Mouse (Mus musculus) intestine, postnatal 0 days (tissue): ENCODE data around the gene Cntn5. TPM values are rescaled to one million over a fixed set of nuclear protein-coding genes. Genes with fewer than 3 reads are reported as not detected.

Experiments used
- ATAC-seq: fragments of 200-750 bp; cut with Nextera tagmentation; 2 replicates; pipeline ENCODE4 v1.8.0; 2017; ENCODE audit warnings: mild to moderate bottlenecking, moderate TSS enrichment, moderate library complexity
- H3K27ac ChIP-seq: fragments of 300-500 bp; sonication (generic); 2 replicates; pipeline ENCODE4 v1.5.1; 2014; ENCODE audit warnings: mild to moderate bottlenecking, low read depth, low read length, moderate library complexity
- H3K27me3 ChIP-seq: fragments of 300-500 bp; sonication (generic); replicated peaks from 2 replicates; pipeline ENCODE4 v1.6.1; 2014; ENCODE audit warnings: low read length, mixed read lengths; ENCODE audit not compliant: control insufficient read depth, insufficient read depth
- H3K36me3 ChIP-seq: fragments of 300-500 bp; sonication (generic); 2 replicates; pipeline ENCODE4 v1.6.1; 2014; ENCODE audit warnings: mild to moderate bottlenecking, moderate library complexity; ENCODE audit not compliant: control insufficient read depth, insufficient read depth
- H3K4me1 ChIP-seq: fragments of 300-500 bp; sonication (generic); replicated peaks from 2 replicates; pipeline ENCODE4 v1.6.1; 2014; ENCODE audit warnings: antibody characterized with exemption, low read length, mixed read lengths; ENCODE audit not compliant: control insufficient read depth, insufficient read depth
- H3K4me2 ChIP-seq: fragments of 300-500 bp; sonication (generic); replicated peaks from 2 replicates; pipeline ENCODE4 v1.6.1; 2014; ENCODE audit warnings: low read depth, mild to moderate bottlenecking, moderate library complexity
- H3K4me3 ChIP-seq: fragments of 300-500 bp; sonication (generic); 2 replicates; pipeline ENCODE4 v1.5.1; 2014; ENCODE audit warnings: low read depth, low read length
- H3K9ac ChIP-seq: fragments of 300-500 bp; sonication (generic); 2 replicates; pipeline ENCODE4 v1.6.1; 2014; ENCODE audit warnings: mild to moderate bottlenecking, low read depth, low read length
- H3K9me3 ChIP-seq: fragments of 300-500 bp; sonication (generic); 2 replicates; pipeline ENCODE4 v1.6.1; 2016; ENCODE audit warnings: mixed run types; ENCODE audit not compliant: control insufficient read depth
- CTCF ChIP-seq: sonication (generic); IDR thresholded peaks from 2 replicates; pipeline ENCODE4 v1.5.1; 2016; ENCODE audit warnings: low read depth, mild to moderate bottlenecking, control low read depth, antibody characterized with exemption, moderate library complexity
- WGBS: fragments of 180-500 bp; shearing (Covaris S2); extraction: QIAGEN DNeasy Blood & Tissue Kit; methylation state at CpG from one replicate; pipeline ENCODE4 v1.1.7; 2014; 5-methylcytosine and 5-hydroxymethylcytosine counted together
- polyA plus RNA-seq: library from polyadenylated mRNA; unstranded; fragments of >200 nt; fragmentation: Nextera tagmentation; extraction: Ambion mirVana; gene quantifications from 2 replicates; pipeline ENCODE4 v1.2.1, GENCODE M21; 2015

The Cntn5 gene
- polyA plus RNA-seq, 1 experiment from 2014 or later, result 0.87 TPM

DNA sequence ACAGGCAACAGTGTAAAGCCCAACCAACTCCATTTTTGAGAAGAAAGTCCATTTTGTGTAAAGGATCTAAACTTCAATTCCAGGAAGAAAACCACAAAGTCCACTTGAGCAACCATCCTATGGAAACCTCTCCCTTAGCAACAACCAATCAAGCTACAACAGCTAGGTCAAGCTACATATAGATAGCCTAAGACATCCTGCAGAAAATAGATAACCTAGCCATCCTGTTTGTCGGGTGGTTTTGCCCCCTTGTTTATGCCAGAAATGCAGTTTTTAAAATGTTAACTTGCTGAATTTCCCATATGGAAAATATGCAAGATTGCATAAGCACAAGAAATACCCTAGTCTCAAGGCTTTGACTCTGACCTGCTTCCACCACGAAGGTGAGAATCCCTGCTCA is 373.5 kb downstream of the Cntn5 start:
- TF ChIP-seq CTCF, result no peak
- no peak overlapping the region for H3K4me2 ChIP-seq
- no peak overlapping the region for H3K27ac ChIP-seq
- WGBS, result 79% methylated on average over 2 of the region's 2 CpGs
- no peaks in the 10 kb centered on the region for H3K9me3 ChIP-seq
- no peak overlapping the region for H3K9ac ChIP-seq
- no peak for ATAC-seq
- no peaks in the 10 kb centered on the region for H3K27me3 ChIP-seq
- H3K4me3 ChIP-seq, result no peak overlapping the region
- H3K36me3 ChIP-seq, result no peaks in the 10 kb centered on the region
- no peaks in the 10 kb centered on the region for H3K4me1 ChIP-seq

- 84% methylated on average over 4 of the region's 4 CpGs for WGBS
- no peaks in the 10 kb centered on the region for H3K4me1 ChIP-seq
- H3K9ac ChIP-seq, result no peak overlapping the region
- H3K4me3 ChIP-seq, result no peak overlapping the region
- no peaks in the 10 kb centered on the region for H3K9me3 ChIP-seq
- no peak overlapping the region for H3K4me2 ChIP-seq
- H3K27ac ChIP-seq, result no peak overlapping the region
- H3K36me3 ChIP-seq, result no peaks in the 10 kb centered on the region
- no peaks in the 10 kb centered on the region for H3K27me3 ChIP-seq
- no peak for ATAC-seq
- no peak for TF ChIP-seq CTCF
These were observed 375.0 kb downstream of the Cntn5 start for GRCm38 (mm10) chr9:10529528-10529927.

DNA sequence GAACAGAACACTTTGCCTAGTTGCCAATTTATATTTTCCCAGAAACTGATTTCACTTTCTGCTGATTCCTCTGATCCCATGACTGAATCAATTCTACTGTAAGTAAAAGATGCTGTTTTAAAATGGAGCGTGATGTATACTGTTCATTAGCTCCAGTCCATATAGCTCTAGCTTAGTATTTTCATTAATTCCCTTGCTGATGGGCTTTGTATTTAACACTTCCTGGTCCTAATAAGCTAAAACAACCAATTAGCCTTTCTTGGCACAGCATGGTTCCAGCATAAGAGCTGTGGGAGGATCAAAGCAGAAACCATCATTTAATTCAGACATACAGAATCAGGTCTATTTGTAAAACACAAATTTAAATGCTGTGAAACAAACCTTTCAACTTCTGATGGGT is 375.5 kb downstream of the Cntn5 start:
- 96% methylated on average over 1 of the region's 1 CpGs for WGBS
- Histone ChIP-seq H3K27me3 (no peaks in the 10 kb centered on the region), H3K27ac (no peak overlapping the region), H3K9me3 (no peaks in the 10 kb centered on the region), H3K4me1 (no peaks in the 10 kb centered on the region), H3K4me3 (no peak overlapping the region), H3K36me3 (no peaks in the 10 kb centered on the region), H3K4me2 (no peak overlapping the region), H3K9ac (no peak overlapping the region)
- ATAC-seq, result no peak
- no peak for TF ChIP-seq CTCF

- Histone ChIP-seq H3K9ac (no peak overlapping the region), H3K27me3 (no peaks in the 10 kb centered on the region), H3K4me1 (no peaks in the 10 kb centered on the region), H3K4me2 (no peak overlapping the region), H3K9me3 (no peaks in the 10 kb centered on the region), H3K36me3 (no peaks in the 10 kb centered on the region), H3K27ac (no peak overlapping the region), H3K4me3 (no peak overlapping the region)
- TF ChIP-seq CTCF, result no peak
- ATAC-seq, result no peak
- 78% methylated on average over 5 of the region's 5 CpGs for WGBS
These were observed 375.9 kb downstream of the Cntn5 start for GRCm38 (mm10) chr9:10528692-10529091.

DNA sequence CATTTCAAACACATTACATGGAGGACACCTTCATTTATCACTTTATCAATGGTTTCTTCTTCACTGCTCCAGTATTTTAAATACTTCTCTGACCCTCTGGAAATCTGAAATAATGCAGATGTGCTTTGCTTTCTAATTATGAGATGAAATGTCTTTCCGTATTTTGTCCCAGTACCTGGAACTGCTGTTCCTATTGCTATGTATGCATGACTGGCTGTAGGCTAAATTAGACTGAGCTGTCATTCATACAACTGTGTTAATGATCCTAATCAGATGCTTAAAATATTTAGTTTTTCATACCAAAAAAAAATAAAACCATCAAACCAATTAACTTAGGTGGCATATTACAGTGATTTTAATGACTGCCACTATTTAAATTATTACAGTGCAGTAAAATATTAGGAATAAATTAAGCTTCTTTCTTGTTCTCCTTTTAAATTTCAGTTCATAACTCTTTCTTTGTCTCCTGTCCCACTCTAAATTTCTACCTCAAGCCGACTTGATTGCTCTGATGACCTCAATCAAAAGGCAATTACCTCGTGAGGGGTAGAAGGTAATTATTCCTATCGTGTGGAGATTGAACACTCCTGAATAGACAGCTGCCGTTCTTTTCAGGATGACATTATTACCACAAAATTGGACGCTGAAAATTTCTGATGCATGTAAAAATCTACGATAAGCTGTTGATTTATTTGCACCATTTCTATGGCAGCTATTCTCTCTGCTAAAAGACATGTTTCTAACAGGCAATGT is 378.5 kb downstream of the Cntn5 start:
- Histone ChIP-seq H3K9ac (no peak overlapping the region), H3K4me1 (no peaks in the 10 kb centered on the region), H3K27me3 (no peaks in the 10 kb centered on the region), H3K4me3 (no peak overlapping the region), H3K4me2 (no peak overlapping the region), H3K27ac (no peak overlapping the region), H3K9me3 (no peaks in the 10 kb centered on the region), H3K36me3 (no peaks in the 10 kb centered on the region)
- TF ChIP-seq CTCF, result no peak
- 81% methylated on average over 7 of the region's 7 CpGs for WGBS
- ATAC-seq, result no peak

DNA sequence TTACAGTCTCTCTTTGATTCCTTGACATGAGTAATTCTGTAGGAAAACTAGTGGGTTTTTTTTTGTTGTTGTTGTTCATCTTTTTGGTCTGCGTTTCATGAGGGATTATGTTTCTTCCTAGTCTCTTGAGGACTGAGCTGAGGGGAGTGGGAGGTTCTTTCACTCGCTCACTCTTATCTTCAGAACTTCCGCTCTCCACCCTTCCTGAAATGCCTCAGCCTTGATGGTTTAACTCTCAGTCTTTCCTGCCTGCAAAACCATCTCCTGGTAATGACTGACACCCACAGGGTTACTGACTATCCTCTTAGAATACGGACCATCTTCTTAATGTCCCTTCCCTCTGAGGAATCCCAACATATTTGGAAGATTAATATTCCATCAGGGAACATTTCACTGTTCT is 382.0 kb downstream of the Cntn5 start:
- Histone ChIP-seq H3K9me3 (no peaks in the 10 kb centered on the region), H3K27me3 (no peaks in the 10 kb centered on the region), H3K36me3 (no peaks in the 10 kb centered on the region), H3K9ac (no peak overlapping the region), H3K4me3 (no peak overlapping the region), H3K27ac (no peak overlapping the region), H3K4me2 (no peak overlapping the region), H3K4me1 (no peaks in the 10 kb centered on the region)
- 72% methylated on average over 4 of the region's 4 CpGs for WGBS
- TF ChIP-seq CTCF, result no peak
- ATAC-seq, result no peak
